Mouse (Mus musculus) CD4-positive naive resting alpha-beta T cell, adult 76 days (primary cell): Measurements from ENCODE around the gene Prrx2. TPM values are rescaled to one million over a fixed set of nuclear protein-coding genes. Genes with fewer than 3 reads are reported as not detected.

Source experiments
- total RNA-seq: library from RNA; stranded (reverse); gene quantifications from one replicate; pipeline ENCODE4 v1.2.4, GENCODE M21; 2023

Prrx2 gene
- 0.91 TPM for total RNA-seq

DNA sequence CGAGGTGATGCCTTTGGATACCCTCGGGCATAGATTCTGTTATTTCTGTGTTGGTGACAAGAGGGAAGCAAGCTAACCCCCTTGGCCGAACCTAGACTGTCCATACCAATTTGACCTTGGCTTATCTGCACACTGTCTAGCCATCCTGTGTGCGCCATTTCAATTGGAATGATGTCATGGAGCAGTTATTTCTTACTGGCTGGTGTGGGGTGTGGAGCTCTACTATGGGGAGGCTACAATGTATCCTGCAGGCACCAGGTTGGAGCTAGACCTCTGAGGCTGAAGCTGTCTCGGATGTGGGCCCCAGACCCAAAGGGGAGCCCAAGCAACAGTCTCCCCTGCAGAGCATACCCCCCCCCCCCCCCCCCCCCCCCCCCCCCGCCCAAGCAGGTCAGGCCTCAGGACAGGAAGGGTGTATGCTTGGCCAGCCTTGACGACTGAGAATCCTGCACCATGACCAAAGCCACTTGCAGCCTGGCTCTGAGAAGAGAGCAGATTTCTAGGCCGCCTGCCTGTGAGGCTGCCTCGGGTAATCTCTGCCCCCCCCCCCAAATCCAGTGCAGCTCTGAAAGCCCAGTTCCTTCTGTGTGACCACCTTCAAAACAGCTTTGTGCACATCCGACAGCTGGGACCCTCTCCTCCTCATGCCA is at the start of gene Prrx2:
Gene Prrx2 (plus strand): TSS at position 600 of the 650 bp plus-strand sequence.

DNA sequence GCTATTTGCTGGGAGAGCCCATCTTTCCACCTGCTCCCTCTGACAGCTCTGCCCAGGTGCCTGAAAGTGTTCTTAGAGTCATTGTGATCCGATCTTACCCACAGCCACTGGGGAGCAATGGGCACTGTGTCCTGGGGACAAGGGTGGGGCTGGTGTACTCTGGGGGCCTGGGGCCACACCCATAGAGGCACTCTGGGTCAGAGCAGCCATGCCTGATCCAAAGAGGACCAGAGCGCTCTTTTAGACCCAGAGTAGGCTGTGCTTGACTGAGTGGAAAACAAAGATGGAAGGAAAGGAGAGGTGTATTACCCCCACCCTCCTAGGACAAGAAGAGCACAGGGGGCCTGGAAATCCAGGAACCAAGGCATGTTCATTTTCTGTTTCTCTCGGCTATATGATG is 31.2 kb upstream of the Prrx2 start, which contains the start of gene 1700001O22Rik:
Gene 1700001O22Rik (minus strand): TSS at position 58 of the 400 bp plus-strand sequence.

DNA sequence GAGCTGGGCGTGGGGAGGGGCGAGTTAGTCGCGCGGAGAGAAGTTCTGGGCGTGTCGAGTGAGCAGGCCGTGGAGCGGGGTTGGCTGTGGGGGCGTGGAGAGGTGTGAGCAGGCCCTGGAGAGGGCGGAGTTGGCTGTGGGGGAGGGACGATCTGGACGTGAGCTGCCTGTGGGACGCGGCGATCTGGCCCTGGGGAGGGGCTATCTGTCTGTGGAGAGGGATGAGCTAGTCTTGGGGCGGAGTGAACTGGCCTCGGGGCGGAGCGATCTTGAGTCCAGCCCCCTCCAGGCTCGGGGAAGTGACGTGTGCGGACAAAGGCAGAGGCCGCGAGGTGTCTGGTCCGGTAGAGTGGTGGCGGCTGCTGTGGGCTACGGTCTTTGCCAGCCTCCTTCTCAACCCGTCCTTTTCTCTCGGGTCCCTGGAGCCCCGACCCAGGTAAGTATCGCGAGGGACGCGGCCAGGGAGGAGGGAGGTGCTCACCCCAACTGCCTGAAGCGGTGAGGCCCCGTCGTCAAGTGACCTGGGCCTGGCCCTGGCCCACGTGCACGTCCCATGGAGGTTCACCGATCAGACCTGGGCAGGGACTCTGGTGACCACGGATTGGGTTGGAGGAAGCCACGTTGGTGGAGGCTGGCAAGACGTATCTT is 27.0 kb upstream of the Prrx2 start, which contains the start of gene Ntmt1:
Gene Ntmt1 (plus strand): TSS at position 179 of the 648 bp plus-strand sequence.

DNA sequence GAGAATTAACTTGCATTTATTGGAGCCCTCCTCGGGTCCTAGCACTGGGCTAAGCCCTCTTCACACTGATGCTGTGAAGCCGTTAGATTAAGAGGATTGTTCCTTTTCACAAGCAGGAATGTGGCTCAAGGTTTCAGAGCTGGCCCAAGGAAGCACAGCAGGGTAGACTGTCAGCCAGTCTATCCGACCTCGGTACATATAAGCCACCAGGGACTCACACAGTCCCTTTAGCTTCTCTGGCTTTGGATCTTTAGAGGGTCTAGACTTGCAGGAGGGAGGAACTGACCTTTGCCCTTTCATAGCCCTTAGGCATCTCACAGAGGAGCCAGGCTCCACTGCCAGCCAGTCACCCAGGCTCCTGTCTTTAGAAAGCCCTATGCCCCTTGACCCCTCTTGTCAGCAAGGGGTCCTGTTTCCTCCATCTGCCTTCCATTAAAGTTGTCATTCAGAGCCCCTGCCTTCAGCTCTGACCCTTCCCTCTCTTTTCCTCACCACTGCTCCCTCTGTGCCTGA is 4.4 kb upstream of the Prrx2 start, which contains the start of gene Asb6:
Gene Asb6 (minus strand): TSS at position 51 of the 513 bp plus-strand sequence.

GRCm38 (mm10) chr2:30929483-30930045 is 94.8 kb downstream of the Prrx2 start, which contains the start of gene Ptges:
Gene Ptges (minus strand): TSS chr2:30929863.

Other genes starting within 250 kb of the Prrx2 start
- gene Cstad, start 239.9 kb upstream of the Prrx2 start, total RNA-seq = 2.2 TPM
- not detected for gene 1700001O22Rik, start 31.3 kb upstream of the Prrx2 start, total RNA-seq
- gene Ntmt1, start 27.1 kb upstream of the Prrx2 start, total RNA-seq = 26.4 TPM
- 56.9 TPM for gene Asb6, start 4.6 kb upstream of the Prrx2 start, total RNA-seq
- not detected for gene Ptges, start 94.9 kb downstream of the Prrx2 start, total RNA-seq
- gene Tor1b, start 118.0 kb downstream of the Prrx2 start, total RNA-seq = 42.0 TPM
- 40.3 TPM for gene Tor1a, start 133.0 kb downstream of the Prrx2 start, total RNA-seq
- gene BC005624, start 147.2 kb downstream of the Prrx2 start, total RNA-seq = 90.7 TPM
- gene Usp20, start 147.3 kb downstream of the Prrx2 start, total RNA-seq = 29.1 TPM